Mouse (Mus musculus): ENCODE measurements around the gene Sdk2. TPM values are rescaled to one million over a fixed set of nuclear protein-coding genes. Genes with fewer than 3 reads are reported as not detected.
A peak's percentile ranks its signal among the peaks of the same experiment; 100 is the strongest.

The Sdk2 gene
- polyA plus RNA-seq, 1 experiment from 2014 or later: 0.39 TPM

DNA sequence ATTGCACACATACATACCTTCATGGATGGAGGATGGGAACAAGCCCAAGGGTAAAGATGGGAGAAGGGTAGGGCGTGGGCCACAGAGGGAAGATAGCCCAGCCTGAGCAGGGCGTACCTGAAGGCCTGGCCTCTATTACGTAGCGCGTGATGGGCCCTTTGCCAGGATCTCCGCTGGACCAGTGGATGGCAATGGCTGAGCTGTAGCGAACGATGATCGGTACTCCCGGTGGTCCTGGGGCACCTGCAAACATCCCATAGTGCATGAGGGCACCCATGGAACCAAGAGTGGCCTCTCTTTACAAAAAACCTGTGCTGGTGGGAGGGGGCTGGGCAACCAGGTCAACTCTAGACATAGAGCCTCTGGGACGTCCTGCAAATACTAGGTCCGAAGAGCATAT lies 266.8 kb downstream of the Sdk2 start:
- no peak overlapping the region for H3K4me2 ChIP-seq
- peaks cover 64% of the 10 kb centered on the region for H3K4me1 ChIP-seq (replicated peaks)
- ATAC-seq (ENCODE audit: low read depth) (no peak), DNase-seq (no peak)
- 81% methylated on average over 12 of the region's 12 CpGs for WGBS (ENCODE audit: insufficient replicate concordance)
- H3K4me3 ChIP-seq (replicated peaks): no peak overlapping the region
- H3K27ac ChIP-seq: no peak overlapping the region
- no peaks in the 10 kb centered on the region for H3K9me3 ChIP-seq (replicated peaks)
- H3K27me3 ChIP-seq: peaks cover 28% of the 10 kb centered on the region
- no peaks in the 10 kb centered on the region for H3K36me3 ChIP-seq
- H3K9ac ChIP-seq: no peak overlapping the region

DNA sequence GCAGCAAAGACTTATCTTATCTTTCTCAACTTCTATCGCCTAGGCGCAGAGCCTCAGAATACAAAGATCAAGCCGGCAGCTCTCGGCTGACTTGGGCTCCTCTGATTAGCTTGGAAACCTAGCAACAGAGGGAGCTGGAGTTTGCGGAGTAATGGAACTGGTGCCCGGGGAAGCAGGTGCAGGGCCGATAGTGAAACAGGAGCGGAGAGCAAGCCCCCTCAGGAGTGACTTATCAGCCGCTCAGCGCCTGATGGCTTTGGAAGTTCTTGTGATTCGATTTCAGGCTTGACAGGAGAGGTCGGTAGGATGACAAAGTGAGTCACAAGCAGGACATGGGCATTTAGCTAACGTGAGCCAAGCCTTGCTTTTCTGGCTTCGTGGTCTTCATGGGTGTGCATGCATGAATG lies 267.8 kb downstream of the Sdk2 start:
- Histone ChIP-seq H3K4me2 (peak overlapping the region; percentile 48), H3K9ac (peak overlapping the region; percentile 36; the same call in 1 of the 2 replicates), H3K36me3 (no peaks in the 10 kb centered on the region), H3K27me3 (peaks cover 27% of the 10 kb centered on the region), H3K27ac (peak overlapping the region; percentile 75), H3K4me3 (replicated peaks) (0 out of 2 replicates have a peak overlapping the region, but pooled peaks have one; percentile 6), H3K9me3 (replicated peaks) (no peaks in the 10 kb centered on the region), H3K4me1 (replicated peaks) (peaks cover 64% of the 10 kb centered on the region)
- WGBS (ENCODE audit: insufficient replicate concordance): 25% methylated on average over 14 of the region's 14 CpGs
- peak; percentile 84 for DNase-seq
- ATAC-seq (ENCODE audit: low read depth): peak; percentile 90

DNA sequence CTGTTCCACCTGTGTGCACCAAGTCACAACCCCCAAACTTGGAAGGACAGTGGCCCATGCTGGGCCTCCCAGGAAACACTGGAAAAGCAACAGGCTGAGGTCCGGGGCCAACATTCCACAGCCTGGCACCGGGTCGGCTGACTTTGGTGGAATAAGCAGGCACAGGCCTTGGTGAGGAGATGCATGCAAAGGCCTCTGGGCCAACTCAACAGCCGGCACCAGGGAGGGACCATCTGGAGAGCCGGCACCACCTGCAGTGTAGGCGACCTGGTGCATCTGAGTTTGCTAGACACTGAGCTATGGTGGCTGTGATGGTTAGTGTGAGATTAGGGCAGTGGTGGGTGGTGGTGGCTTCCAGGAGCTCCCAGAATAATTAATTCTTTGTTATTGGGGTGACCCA lies 268.8 kb downstream of the Sdk2 start:
- H3K27ac ChIP-seq: peak overlapping the region; percentile 16; the same call in 1 of the 2 replicates
- H3K27me3 ChIP-seq: peaks cover 23% of the 10 kb centered on the region
- peak; percentile 29; the same call in 1 of the 2 replicates for ATAC-seq (ENCODE audit: low read depth)
- H3K4me3 ChIP-seq (replicated peaks): no peak overlapping the region
- no peaks in the 10 kb centered on the region for H3K36me3 ChIP-seq
- peaks cover 61% of the 10 kb centered on the region for H3K4me1 ChIP-seq (replicated peaks)
- no peak overlapping the region for H3K4me2 ChIP-seq
- no peak overlapping the region for H3K9ac ChIP-seq
- no peak for DNase-seq
- H3K9me3 ChIP-seq (replicated peaks): no peaks in the 10 kb centered on the region
- 58% methylated on average over 6 of the region's 6 CpGs for whole genome bisulfite sequencing (ENCODE audit: insufficient replicate concordance)

DNA sequence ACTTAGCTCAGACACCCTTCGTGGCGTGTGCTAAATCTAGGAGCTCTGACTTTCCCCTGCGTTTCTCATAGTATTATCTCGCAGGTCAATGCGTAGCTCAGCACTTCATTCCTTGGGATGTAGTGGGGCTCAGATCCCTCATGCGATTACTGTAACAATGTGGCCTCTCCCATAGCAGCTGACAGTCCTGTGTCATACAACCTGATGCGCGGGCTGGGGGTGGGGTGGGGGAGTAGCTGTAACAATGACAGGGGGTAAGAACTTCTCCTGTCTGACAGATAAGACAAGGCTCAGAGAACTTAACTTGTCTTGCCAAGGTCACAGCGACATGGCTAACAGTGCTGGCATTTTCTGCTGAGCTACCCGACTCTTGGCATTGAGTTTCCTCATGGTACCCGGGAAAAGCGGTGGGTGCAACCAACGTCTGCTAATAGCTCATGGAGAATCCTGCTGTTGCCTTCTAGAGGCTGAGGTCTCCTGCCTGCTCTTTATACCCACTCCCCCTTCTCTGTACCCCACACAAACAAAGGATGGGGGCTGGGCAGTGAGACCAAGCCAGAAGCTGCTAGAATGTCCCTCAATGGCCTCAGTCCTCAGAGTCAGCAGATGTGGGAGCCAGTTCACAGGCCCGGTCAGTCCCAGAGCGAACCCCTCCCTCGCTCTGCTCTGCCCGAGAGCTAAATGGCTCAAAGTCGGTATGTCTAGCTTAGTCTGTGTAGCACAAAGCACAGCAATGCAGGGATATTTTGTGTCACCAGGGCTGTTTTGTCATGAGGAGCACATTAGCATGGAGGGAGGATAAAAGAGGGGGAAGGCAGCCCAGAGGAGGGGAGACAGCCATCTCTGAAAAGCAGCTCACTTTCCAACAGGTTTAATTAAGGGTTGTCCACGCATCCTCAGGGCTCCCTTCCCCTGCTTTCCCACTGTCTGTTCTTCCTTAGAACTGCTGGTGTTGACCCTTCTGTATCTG lies 269.5 kb downstream of the Sdk2 start:
- Histone ChIP-seq H3K27ac (peak overlapping the region; percentile 16; the same call in 1 of the 2 replicates), H3K27me3 (peaks cover 16% of the 10 kb centered on the region), H3K9me3 (replicated peaks) (no peaks in the 10 kb centered on the region), H3K9ac (no peak overlapping the region), H3K4me1 (replicated peaks) (peaks cover 54% of the 10 kb centered on the region), H3K4me3 (replicated peaks) (no peak overlapping the region), H3K36me3 (no peaks in the 10 kb centered on the region), H3K4me2 (no peak overlapping the region)
- DNase-seq: no peak
- ATAC-seq (ENCODE audit: low read depth): no peak
- 57% methylated on average over 19 of the region's 19 CpGs for WGBS (ENCODE audit: insufficient replicate concordance)

DNA sequence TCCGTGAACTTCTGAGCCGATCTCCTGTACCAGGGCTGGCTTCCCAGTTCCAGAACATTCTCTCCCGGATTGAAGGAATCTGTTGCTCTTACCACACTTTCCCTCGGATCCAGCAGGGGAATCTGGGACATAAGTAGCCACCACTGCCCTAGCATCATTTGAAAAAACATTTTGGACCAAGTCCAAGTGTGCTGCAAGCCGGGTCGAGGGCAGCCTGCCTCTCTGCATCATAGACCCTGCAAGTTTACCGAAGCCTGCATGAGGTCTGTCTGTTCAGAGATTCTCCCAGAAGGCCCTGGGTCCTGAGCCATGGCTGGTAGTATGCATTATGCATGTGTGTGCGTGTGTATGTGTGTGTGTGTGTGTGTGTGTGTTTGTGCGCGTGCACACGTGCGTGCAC lies 271.0 kb downstream of the Sdk2 start:
- 78% methylated on average over 12 of the region's 12 CpGs for WGBS (ENCODE audit: insufficient replicate concordance)

DNA sequence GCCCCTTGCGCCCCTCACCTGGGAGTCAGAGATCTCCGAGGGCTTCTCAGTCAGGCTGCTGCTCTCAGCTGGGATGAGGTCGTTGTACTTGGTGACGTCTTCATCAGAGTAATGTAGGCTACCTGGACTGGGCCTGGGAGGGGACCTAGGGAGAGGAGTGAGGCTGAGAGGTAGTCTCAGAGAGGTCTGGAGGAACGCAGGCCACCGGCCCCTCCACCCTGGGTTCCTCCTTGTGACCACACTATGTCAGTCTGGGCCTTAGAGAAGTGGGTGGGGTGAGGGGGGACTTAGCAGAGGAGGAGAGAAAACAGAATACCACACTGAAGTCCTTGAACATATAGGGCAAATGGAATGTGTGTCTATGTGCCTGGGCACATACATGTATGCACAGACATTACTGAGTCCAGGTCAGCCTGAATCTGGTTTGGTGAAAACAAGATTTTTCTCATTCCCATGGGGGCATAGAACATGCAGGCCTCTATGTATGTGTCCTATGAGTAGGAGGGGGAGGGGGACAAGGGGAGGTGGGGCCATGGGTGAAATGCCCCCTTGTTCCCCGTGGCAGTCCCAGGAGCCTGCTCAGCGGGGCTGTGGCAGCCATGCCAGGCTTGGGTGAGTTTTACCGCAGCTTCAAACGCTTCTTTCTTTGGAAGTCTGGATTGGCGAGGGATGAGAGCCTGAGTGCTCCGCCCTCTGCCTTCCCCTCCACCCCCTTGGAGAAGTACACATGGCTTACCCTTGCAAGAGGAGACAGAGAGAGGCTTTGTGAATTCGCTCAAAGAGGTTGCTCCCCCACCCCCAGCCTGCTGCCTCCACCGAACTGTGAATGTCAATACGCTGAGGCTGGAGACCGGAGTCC lies 275.3 kb downstream of the Sdk2 start:
- Histone ChIP-seq H3K27ac (no peak overlapping the region), H3K4me1 (replicated peaks) (peaks cover 29% of the 10 kb centered on the region), H3K4me3 (replicated peaks) (no peak overlapping the region), H3K4me2 (no peak overlapping the region), H3K9me3 (replicated peaks) (no peaks in the 10 kb centered on the region), H3K9ac (no peak overlapping the region), H3K36me3 (no peaks in the 10 kb centered on the region), H3K27me3 (peaks cover 4% of the 10 kb centered on the region; the same call in 1 of the 2 replicates)
- 49% methylated on average over 16 of the region's 16 CpGs for WGBS (ENCODE audit: insufficient replicate concordance)
- no peak for ATAC-seq (ENCODE audit: low read depth)
- no peak for DNase-seq

More for the DNA sequence above, 271.0 kb downstream of the Sdk2 start:
- Histone ChIP-seq H3K4me3 (replicated peaks) (no peak overlapping the region), H3K9me3 (replicated peaks) (no peaks in the 10 kb centered on the region), H3K27ac (no peak overlapping the region), H3K9ac (no peak overlapping the region), H3K36me3 (no peaks in the 10 kb centered on the region), H3K27me3 (peaks cover 4% of the 10 kb centered on the region; the same call in 1 of the 2 replicates), H3K4me1 (replicated peaks) (peaks cover 41% of the 10 kb centered on the region), H3K4me2 (no peak overlapping the region)
- DNase-seq: no peak
- ATAC-seq (ENCODE audit: low read depth): no peak

DNA sequence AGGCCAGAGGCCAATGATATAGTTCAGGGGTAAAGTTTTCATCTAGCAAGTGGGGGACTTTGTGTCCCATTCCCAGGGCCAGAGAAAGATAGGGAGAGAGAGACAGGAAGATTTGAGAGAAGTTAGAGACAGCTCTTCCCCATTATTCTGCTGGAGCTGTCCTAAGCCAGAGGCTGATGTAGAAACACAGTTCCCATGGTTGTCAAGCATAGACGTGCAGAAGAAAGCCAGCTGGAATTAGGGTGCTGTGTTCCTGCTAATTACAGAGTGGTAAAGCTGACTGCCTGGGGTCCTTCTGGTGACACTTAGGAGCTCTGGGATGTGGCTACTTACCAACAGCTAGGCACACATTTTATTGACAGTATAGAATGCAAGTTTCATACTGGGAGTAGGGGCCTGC lies 277.7 kb downstream of the Sdk2 start:
- Histone ChIP-seq H3K9me3 (replicated peaks) (no peaks in the 10 kb centered on the region), H3K27me3 (no peaks in the 10 kb centered on the region; the same call in 1 of the 2 replicates), H3K9ac (no peak overlapping the region), H3K4me3 (replicated peaks) (no peak overlapping the region), H3K4me1 (replicated peaks) (peaks cover 49% of the 10 kb centered on the region), H3K27ac (no peak overlapping the region), H3K4me2 (no peak overlapping the region), H3K36me3 (no peaks in the 10 kb centered on the region)
- DNase-seq (no peak), ATAC-seq (ENCODE audit: low read depth) (no peak)
- 29% methylated on average over 1 of the region's 1 CpGs for WGBS (ENCODE audit: insufficient replicate concordance)

DNA sequence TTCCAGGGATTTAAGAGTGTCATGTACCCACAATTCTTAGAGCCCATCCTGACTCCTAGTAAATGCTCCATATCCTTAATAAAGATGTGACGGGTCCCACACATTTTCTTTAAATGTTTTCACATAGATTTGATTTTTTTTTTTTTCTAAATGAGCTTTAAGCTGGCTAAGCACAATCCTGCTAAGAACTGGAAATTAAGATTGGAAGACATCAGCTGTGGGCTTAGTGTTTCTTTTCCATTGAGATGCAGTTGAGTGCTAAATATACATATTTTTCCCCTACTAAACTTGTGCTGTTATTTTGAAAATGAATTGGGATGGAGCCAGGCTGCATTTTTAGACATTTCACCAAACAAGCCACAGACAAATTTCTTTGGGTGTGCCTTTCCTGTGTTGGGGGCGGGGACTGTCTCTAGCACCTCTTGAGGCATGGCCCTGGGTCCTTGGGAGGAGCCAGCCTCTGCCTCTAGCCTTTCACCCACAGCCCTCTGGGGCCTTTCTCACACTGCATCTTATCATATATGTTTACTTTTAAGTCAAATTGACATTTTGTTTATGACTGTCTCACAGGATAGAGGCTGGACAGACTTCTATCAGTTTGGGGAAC lies 278.6 kb downstream of the Sdk2 start:
- no peak overlapping the region for H3K9ac ChIP-seq
- 31% methylated on average over 2 of the region's 2 CpGs for WGBS (ENCODE audit: insufficient replicate concordance)
- no peaks in the 10 kb centered on the region; the same call in 1 of the 2 replicates for H3K27me3 ChIP-seq
- H3K9me3 ChIP-seq (replicated peaks): no peaks in the 10 kb centered on the region
- no peak overlapping the region for H3K4me2 ChIP-seq
- no peaks in the 10 kb centered on the region for H3K36me3 ChIP-seq
- no peak overlapping the region for H3K4me3 ChIP-seq (replicated peaks)
- no peak overlapping the region; the same call in 1 of the 2 replicates for H3K27ac ChIP-seq
- peak; percentile 79 for ATAC-seq (ENCODE audit: low read depth)
- peak; percentile 66 for DNase-seq
- peaks cover 49% of the 10 kb centered on the region for H3K4me1 ChIP-seq (replicated peaks)

DNA sequence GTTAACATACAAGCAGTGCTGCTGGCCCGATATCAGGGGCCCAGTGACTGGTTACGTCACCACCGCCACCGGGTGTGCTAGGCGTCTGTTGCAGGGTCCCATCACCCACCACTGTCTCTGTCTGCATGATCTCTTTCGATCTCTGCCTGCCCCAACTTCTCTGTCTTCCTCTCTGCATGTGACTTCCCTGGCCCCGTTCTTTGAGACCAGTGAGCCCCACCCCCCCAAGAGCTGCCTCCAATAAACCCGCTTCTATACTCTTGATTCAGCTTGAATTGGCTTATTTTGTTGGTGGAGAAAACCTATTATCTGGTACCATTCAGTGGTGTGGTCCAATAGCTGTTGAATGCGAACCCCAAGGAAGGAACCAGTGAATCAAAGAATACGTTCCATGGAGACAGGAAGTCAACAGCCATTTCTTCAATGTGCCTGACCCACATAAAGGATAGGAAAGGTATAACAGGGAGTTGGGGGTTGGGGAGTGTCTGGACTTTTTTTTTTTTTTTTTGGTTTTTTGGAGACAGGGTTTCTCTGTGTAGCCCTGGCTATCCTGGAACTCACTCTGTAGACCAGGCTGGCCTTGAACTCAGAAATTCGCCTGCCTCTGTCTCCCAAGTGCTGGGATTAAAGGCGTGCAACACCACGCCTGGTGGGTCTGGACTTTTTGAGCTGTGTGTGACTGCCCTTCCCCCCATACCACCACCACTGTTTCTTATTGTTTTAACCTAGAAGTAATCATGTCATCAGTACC lies 279.2 kb downstream of the Sdk2 start:
- no peak overlapping the region for H3K27ac ChIP-seq
- H3K9me3 ChIP-seq (replicated peaks): no peaks in the 10 kb centered on the region
- no peak overlapping the region for H3K4me3 ChIP-seq (replicated peaks)

DNA sequence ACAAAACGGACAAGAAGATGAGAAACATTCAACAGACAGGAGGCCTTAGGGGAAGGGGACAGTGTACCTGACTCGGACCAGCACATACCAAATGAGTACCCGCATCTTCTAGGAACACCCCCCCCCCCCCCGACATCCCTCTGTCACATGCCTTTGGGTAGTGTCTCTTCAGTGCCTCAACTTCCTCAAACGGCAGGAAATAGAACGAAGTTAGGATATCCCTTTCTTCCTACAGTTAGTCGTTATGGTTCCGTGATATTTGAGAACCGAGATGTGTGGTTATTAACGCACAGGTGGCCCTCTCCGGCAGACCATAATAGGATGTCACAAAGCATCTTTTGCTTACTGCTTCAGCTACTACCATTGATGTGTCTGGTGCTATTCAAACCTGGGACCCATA lies 279.8 kb downstream of the Sdk2 start:
- 30% methylated on average over 11 of the region's 11 CpGs for WGBS (ENCODE audit: insufficient replicate concordance)
- Histone ChIP-seq H3K9ac (no peak overlapping the region), H3K36me3 (no peaks in the 10 kb centered on the region), H3K27ac (no peak overlapping the region), H3K4me2 (peak overlapping the region; percentile 26), H3K27me3 (no peaks in the 10 kb centered on the region; the same call in 1 of the 2 replicates), H3K9me3 (replicated peaks) (no peaks in the 10 kb centered on the region), H3K4me1 (replicated peaks) (peaks cover 49% of the 10 kb centered on the region), H3K4me3 (replicated peaks) (no peak overlapping the region)
- ATAC-seq (ENCODE audit: low read depth) (no peak), DNase-seq (no peak)

More for the DNA sequence above, 279.2 kb downstream of the Sdk2 start:
- Histone ChIP-seq H3K4me1 (replicated peaks) (peaks cover 49% of the 10 kb centered on the region), H3K27me3 (no peaks in the 10 kb centered on the region; the same call in 1 of the 2 replicates), H3K9ac (no peak overlapping the region), H3K36me3 (no peaks in the 10 kb centered on the region), H3K4me2 (peak overlapping the region; percentile 26)
- ATAC-seq (ENCODE audit: low read depth) (no peak), DNase-seq (no peak)
- WGBS (ENCODE audit: insufficient replicate concordance): 42% methylated on average over 13 of the region's 13 CpGs
